8 mouse cellular contexts compared by ENCODE assay signal in genomic region chr15:32718293-32718963, GRCm38 (mm10).
A peak's percentile ranks its signal among the peaks of the same experiment; 100 is the strongest.
DNase-seq lines count a peak whose midpoint lies in the region; ATAC-seq and TF ChIP-seq lines count a peak whose summit lies in the region.

No protein-coding gene starts in this region.

- no peaks in the 10 kb centered on the region for H3K36me3 ChIP-seq in heart, embryonic 10.5 days
- no peaks in the 10 kb centered on the region for H3K36me3 ChIP-seq in intestine, embryonic 15.5 days
- H3K36me3 ChIP-seq in midbrain, embryonic 12.5 days, result no peaks in the 10 kb centered on the region
- H3K36me3 ChIP-seq in small intestine, adult 2 months (ENCODE audit: control insufficient read depth, insufficient read depth, low read length), result no peaks in the 10 kb centered on the region

- H3K4me2 ChIP-seq in intestine, embryonic 15.5 days (replicated peaks), result no peak overlapping the region
- no peak overlapping the region for H3K4me2 ChIP-seq in midbrain, embryonic 12.5 days (replicated peaks)

- no peak for TF ChIP-seq POLR2A in small intestine, adult 2 months (IDR thresholded peaks at IDR 0.05; ENCODE audit: low read depth, low read length)

- peak; percentile 31 for DNase-seq in heart, adult 8-10 months (ENCODE audit: low spot score)
- DNase-seq in heart, embryonic 10.5 days (ENCODE audit: low spot score), result no peak
- DNase-seq in cerebellum, adult 9-10 months, result peak; percentile 54
- peak; percentile 21 to 36 for DNase-seq in left cerebral cortex, adult 8-10 months (ENCODE audit: low spot score in 2 of 2)

- no peaks in the 10 kb centered on the region for H3K27me3 ChIP-seq in heart, embryonic 10.5 days (ENCODE audit: insufficient read depth, poor library complexity, severe bottlenecking)
- no peaks in the 10 kb centered on the region for H3K27me3 ChIP-seq in intestine, embryonic 15.5 days (replicated peaks)
- H3K27me3 ChIP-seq in midbrain, embryonic 12.5 days, result no peaks in the 10 kb centered on the region
- H3K27me3 ChIP-seq in small intestine, adult 2 months (ENCODE audit: control insufficient read depth, insufficient read depth, low read length), result no peaks in the 10 kb centered on the region

- H3K9me3 ChIP-seq in heart, embryonic 10.5 days, result no peaks in the 10 kb centered on the region
- no peaks in the 10 kb centered on the region for H3K9me3 ChIP-seq in intestine, embryonic 15.5 days
- H3K9me3 ChIP-seq in midbrain, embryonic 12.5 days, result no peaks in the 10 kb centered on the region

- H3K27ac ChIP-seq in heart, embryonic 10.5 days, result no peak overlapping the region
- no peak overlapping the region for H3K27ac ChIP-seq in intestine, embryonic 15.5 days
- no peak overlapping the region for H3K27ac ChIP-seq in midbrain, embryonic 12.5 days (replicated peaks)
- H3K27ac ChIP-seq in small intestine, adult 2 months (ENCODE audit: insufficient read depth, low read depth, low read length), result no peak overlapping the region

- H3K9ac ChIP-seq in intestine, embryonic 15.5 days, result no peak overlapping the region
- no peak overlapping the region for H3K9ac ChIP-seq in midbrain, embryonic 12.5 days (replicated peaks)

- H3K4me3 ChIP-seq in heart, embryonic 10.5 days, result no peak overlapping the region
- no peak overlapping the region for H3K4me3 ChIP-seq in intestine, embryonic 15.5 days (replicated peaks)
- no peak overlapping the region for H3K4me3 ChIP-seq in midbrain, embryonic 12.5 days
- no peak overlapping the region for H3K4me3 ChIP-seq in small intestine, adult 2 months (ENCODE audit: low read depth, low read length)

- no peaks in the 10 kb centered on the region for H3K4me1 ChIP-seq in heart, embryonic 10.5 days
- H3K4me1 ChIP-seq in intestine, embryonic 15.5 days (replicated peaks), result no peaks in the 10 kb centered on the region
- H3K4me1 ChIP-seq in midbrain, embryonic 12.5 days, result no peaks in the 10 kb centered on the region
- no peaks in the 10 kb centered on the region for H3K4me1 ChIP-seq in small intestine, adult 2 months (ENCODE audit: control insufficient read depth, insufficient read depth, insufficient read length, low read length)

- peak; percentile 71; the same call in 1 of the 2 replicates for TF ChIP-seq CTCF in small intestine, adult 2 months (IDR thresholded peaks at IDR 0.05; ENCODE audit: extremely low read depth, insufficient read length, insufficient replicate concordance, low read depth, low read length)

- WGBS in heart, embryonic 10.5 days, result 39% methylated on average over 4 of the region's 4 CpGs
- WGBS in intestine, embryonic 15.5 days, result 33% methylated on average over 4 of the region's 4 CpGs
- WGBS in midbrain, embryonic 12.5 days, result 32% methylated on average over 4 of the region's 4 CpGs
- WGBS in small intestine, adult 2 months, result 36% methylated on average over 4 of the region's 4 CpGs

- ATAC-seq in frontal cortex, adult (ENCODE audit: low TSS enrichment), result peak; percentile 94
- ATAC-seq in intestine, embryonic 15.5 days, result peak; percentile 81
- peak; percentile 96 for ATAC-seq in midbrain, embryonic 12.5 days (ENCODE audit: low FRiP score, low read depth)
